Mouse (Mus musculus) G1E (cell line): ENCODE measurements at regions not wholly inside any gene's neighbourhood (a gene's known extent, or its start where the extent isn't known, plus 50 kb on each side); places are given as distances from the start of the nearest gene placed in this dataset.

ENCODE experiments used
- CTCF ChIP-seq: IDR thresholded peaks from 2 replicates; pipeline ENCODE4 v1.5.1; 2012; ENCODE audit warnings: low read depth, low read length, inconsistent platforms, mixed read lengths
- GATA1 ChIP-seq: IDR thresholded peaks from 2 replicates; pipeline ENCODE4 v1.6.1; 2012; ENCODE audit warnings: borderline replicate concordance, low read length, inconsistent platforms, mixed read lengths

DNA sequence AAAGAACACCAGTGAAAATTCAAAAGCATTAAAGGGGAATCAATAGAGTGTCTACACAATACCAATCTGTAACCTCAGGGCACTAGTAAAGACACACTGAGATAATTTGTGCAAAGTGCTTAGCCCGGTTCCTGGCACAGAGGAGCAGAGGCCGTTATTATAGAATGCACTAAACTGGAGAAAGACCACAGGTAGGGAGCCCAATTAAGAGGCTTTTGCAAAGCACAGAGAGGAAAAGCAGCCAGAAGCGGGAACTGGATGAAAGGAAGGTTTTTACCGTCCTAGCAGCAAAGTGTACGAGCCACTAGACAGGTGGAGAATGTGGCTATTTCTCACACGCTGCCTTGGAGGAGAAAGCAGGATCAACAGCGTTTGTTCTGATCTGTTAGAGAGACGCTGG, 518.9 kb upstream of the Nox3 start:
- TF ChIP-seq CTCF = no peak
- no peak for TF ChIP-seq GATA1
